Mouse (Mus musculus): ENCODE measurements at regions not wholly inside any gene's neighbourhood (a gene's known extent, or its start where the extent isn't known, plus 50 kb on each side); places are given as distances from the start of the nearest gene placed in this dataset.
A peak's percentile ranks its signal among the peaks of the same experiment; 100 is the strongest.

GRCm38 (mm10) chr9:116245136-116245535 lies 70.0 kb upstream of the Tgfbr2 start:
- H3K4me1 ChIP-seq (ENCODE audit: control insufficient read depth, insufficient read depth, low read length), result peaks cover 13% of the 10 kb centered on the region
- no peak; the same call in 1 of the 2 replicates for ATAC-seq (ENCODE audit: insufficient read depth, low FRiP score)
- H3K9me3 ChIP-seq (replicated peaks; ENCODE audit: control insufficient read depth, low read length), result no peaks in the 10 kb centered on the region
- no peak overlapping the region for H3K4me2 ChIP-seq (ENCODE audit: low read depth, low read length)
- no peaks in the 10 kb centered on the region for H3K36me3 ChIP-seq (ENCODE audit: control insufficient read depth, insufficient read depth, low read length)
- H3K27me3 ChIP-seq (ENCODE audit: control insufficient read depth, insufficient read depth, low read length), result no peaks in the 10 kb centered on the region
- H3K27ac ChIP-seq (ENCODE audit: low read length), result no peak overlapping the region
- 66% methylated on average over 5 of the region's 5 CpGs for WGBS
- H3K9ac ChIP-seq (ENCODE audit: low read length), result no peak overlapping the region
- no peak overlapping the region for H3K4me3 ChIP-seq (replicated peaks; ENCODE audit: low read length)

GRCm38 (mm10) chr9:116244619-116244899 lies 69.4 kb upstream of the Tgfbr2 start:
- 91% methylated on average over 1 of the region's 1 CpGs for WGBS
- H3K27ac ChIP-seq (ENCODE audit: low read length), result no peak overlapping the region

GRCm38 (mm10) chr9:116243775-116244618 lies 68.8 kb upstream of the Tgfbr2 start:
- no peak for ATAC-seq (ENCODE audit: insufficient read depth, low FRiP score)
- no peak overlapping the region for H3K4me2 ChIP-seq (ENCODE audit: low read depth, low read length)
- WGBS, result 77% methylated on average over 8 of the region's 8 CpGs
- H3K36me3 ChIP-seq (ENCODE audit: control insufficient read depth, insufficient read depth, low read length), result no peaks in the 10 kb centered on the region
- no peaks in the 10 kb centered on the region for H3K27me3 ChIP-seq (ENCODE audit: control insufficient read depth, insufficient read depth, low read length)
- no peak overlapping the region for H3K27ac ChIP-seq (ENCODE audit: low read length)
- H3K9me3 ChIP-seq (replicated peaks; ENCODE audit: control insufficient read depth, low read length), result no peaks in the 10 kb centered on the region
- H3K4me3 ChIP-seq (replicated peaks; ENCODE audit: low read length), result no peak overlapping the region
- peaks cover 13% of the 10 kb centered on the region for H3K4me1 ChIP-seq (ENCODE audit: control insufficient read depth, insufficient read depth, low read length)
- no peak overlapping the region for H3K9ac ChIP-seq (ENCODE audit: low read length)

More at GRCm38 (mm10) chr9:116244619-116244899, 69.4 kb upstream of the Tgfbr2 start:
- ATAC-seq (ENCODE audit: insufficient read depth, low FRiP score), result no peak
- Histone ChIP-seq H3K36me3 (ENCODE audit: control insufficient read depth, insufficient read depth, low read length) (no peaks in the 10 kb centered on the region), H3K4me1 (ENCODE audit: control insufficient read depth, insufficient read depth, low read length) (peaks cover 13% of the 10 kb centered on the region), H3K27me3 (ENCODE audit: control insufficient read depth, insufficient read depth, low read length) (no peaks in the 10 kb centered on the region), H3K4me3 (replicated peaks; ENCODE audit: low read length) (no peak overlapping the region), H3K4me2 (ENCODE audit: low read depth, low read length) (no peak overlapping the region), H3K9ac (ENCODE audit: low read length) (no peak overlapping the region), H3K9me3 (replicated peaks; ENCODE audit: control insufficient read depth, low read length) (no peaks in the 10 kb centered on the region)

GRCm38 (mm10) chr9:116241933-116242526 lies 66.9 kb upstream of the Tgfbr2 start:
- Histone ChIP-seq H3K27me3 (ENCODE audit: control insufficient read depth, insufficient read depth, low read length) (no peaks in the 10 kb centered on the region), H3K4me1 (ENCODE audit: control insufficient read depth, insufficient read depth, low read length) (peaks cover 13% of the 10 kb centered on the region), H3K9me3 (replicated peaks; ENCODE audit: control insufficient read depth, low read length) (no peaks in the 10 kb centered on the region), H3K4me3 (replicated peaks; ENCODE audit: low read length) (no peak overlapping the region), H3K27ac (ENCODE audit: low read length) (no peak overlapping the region; the same call in 1 of the 2 replicates), H3K36me3 (ENCODE audit: control insufficient read depth, insufficient read depth, low read length) (no peaks in the 10 kb centered on the region), H3K9ac (ENCODE audit: low read length) (no peak overlapping the region), H3K4me2 (ENCODE audit: low read depth, low read length) (no peak overlapping the region)
- no peak for ATAC-seq (ENCODE audit: insufficient read depth, low FRiP score)
- 75% methylated on average over 5 of the region's 5 CpGs for WGBS

- ATAC-seq (ENCODE audit: insufficient read depth, low FRiP score), result peak; percentile 48; the same call in 1 of the 2 replicates
- 28% methylated on average over 10 of the region's 10 CpGs for WGBS
- Histone ChIP-seq H3K4me2 (ENCODE audit: low read depth, low read length) (peak overlapping the region; percentile 35), H3K27me3 (ENCODE audit: control insufficient read depth, insufficient read depth, low read length) (no peaks in the 10 kb centered on the region), H3K36me3 (ENCODE audit: control insufficient read depth, insufficient read depth, low read length) (no peaks in the 10 kb centered on the region), H3K4me1 (ENCODE audit: control insufficient read depth, insufficient read depth, low read length) (peaks cover 13% of the 10 kb centered on the region), H3K27ac (ENCODE audit: low read length) (no peak overlapping the region; the same call in 1 of the 2 replicates), H3K4me3 (replicated peaks; ENCODE audit: low read length) (0 out of 2 replicates have a peak overlapping the region, but pooled peaks have one; percentile 12), H3K9me3 (replicated peaks; ENCODE audit: control insufficient read depth, low read length) (no peaks in the 10 kb centered on the region), H3K9ac (ENCODE audit: low read length) (no peak overlapping the region)
Measured at GRCm38 (mm10) chr9:116241290-116241689, 66.1 kb upstream of the Tgfbr2 start.

- no peak for ATAC-seq (ENCODE audit: insufficient read depth, low FRiP score)
- H3K9ac ChIP-seq (ENCODE audit: low read length), result no peak overlapping the region
- H3K4me2 ChIP-seq (ENCODE audit: low read depth, low read length), result no peak overlapping the region
- peaks cover 14% of the 10 kb centered on the region for H3K4me1 ChIP-seq (ENCODE audit: control insufficient read depth, insufficient read depth, low read length)
- no peaks in the 10 kb centered on the region for H3K9me3 ChIP-seq (replicated peaks; ENCODE audit: control insufficient read depth, low read length)
- no peak overlapping the region for H3K4me3 ChIP-seq (replicated peaks; ENCODE audit: low read length)
- no peaks in the 10 kb centered on the region for H3K27me3 ChIP-seq (ENCODE audit: control insufficient read depth, insufficient read depth, low read length)
- H3K36me3 ChIP-seq (ENCODE audit: control insufficient read depth, insufficient read depth, low read length), result no peaks in the 10 kb centered on the region
- no peak overlapping the region for H3K27ac ChIP-seq (ENCODE audit: low read length)
Measured at GRCm38 (mm10) chr9:116236836-116237235, 61.7 kb upstream of the Tgfbr2 start.

- H3K27ac ChIP-seq (ENCODE audit: low read length), result no peak overlapping the region
- no peak overlapping the region for H3K9ac ChIP-seq (ENCODE audit: low read length)
- H3K36me3 ChIP-seq (ENCODE audit: control insufficient read depth, insufficient read depth, low read length), result no peaks in the 10 kb centered on the region
- WGBS, result 57% methylated on average over 7 of the region's 7 CpGs
- H3K4me1 ChIP-seq (ENCODE audit: control insufficient read depth, insufficient read depth, low read length), result peaks cover 17% of the 10 kb centered on the region
- H3K9me3 ChIP-seq (replicated peaks; ENCODE audit: control insufficient read depth, low read length), result no peaks in the 10 kb centered on the region
- no peaks in the 10 kb centered on the region for H3K27me3 ChIP-seq (ENCODE audit: control insufficient read depth, insufficient read depth, low read length)
- H3K4me3 ChIP-seq (replicated peaks; ENCODE audit: low read length), result no peak overlapping the region
- ATAC-seq (ENCODE audit: insufficient read depth, low FRiP score), result peak; percentile 53; the same call in 1 of the 2 replicates
- no peak overlapping the region for H3K4me2 ChIP-seq (ENCODE audit: low read depth, low read length)
Measured at GRCm38 (mm10) chr9:116234170-116234569, 59.0 kb upstream of the Tgfbr2 start.

GRCm38 (mm10) chr9:116232386-116232785 lies 57.2 kb upstream of the Tgfbr2 start:
- no peak overlapping the region for H3K4me2 ChIP-seq (ENCODE audit: low read depth, low read length)
- WGBS, result 78% methylated on average over 10 of the region's 10 CpGs
- H3K27me3 ChIP-seq (ENCODE audit: control insufficient read depth, insufficient read depth, low read length), result no peaks in the 10 kb centered on the region
- no peak overlapping the region for H3K9ac ChIP-seq (ENCODE audit: low read length)
- peak; percentile 30; the same call in 1 of the 2 replicates for ATAC-seq (ENCODE audit: insufficient read depth, low FRiP score)
- peak overlapping the region; percentile 72 for H3K27ac ChIP-seq (ENCODE audit: low read length)
- H3K4me3 ChIP-seq (replicated peaks; ENCODE audit: low read length), result no peak overlapping the region
- H3K9me3 ChIP-seq (replicated peaks; ENCODE audit: control insufficient read depth, low read length), result no peaks in the 10 kb centered on the region
- peaks cover 17% of the 10 kb centered on the region for H3K4me1 ChIP-seq (ENCODE audit: control insufficient read depth, insufficient read depth, low read length)
- H3K36me3 ChIP-seq (ENCODE audit: control insufficient read depth, insufficient read depth, low read length), result no peaks in the 10 kb centered on the region
